In the genomic region with DNA sequence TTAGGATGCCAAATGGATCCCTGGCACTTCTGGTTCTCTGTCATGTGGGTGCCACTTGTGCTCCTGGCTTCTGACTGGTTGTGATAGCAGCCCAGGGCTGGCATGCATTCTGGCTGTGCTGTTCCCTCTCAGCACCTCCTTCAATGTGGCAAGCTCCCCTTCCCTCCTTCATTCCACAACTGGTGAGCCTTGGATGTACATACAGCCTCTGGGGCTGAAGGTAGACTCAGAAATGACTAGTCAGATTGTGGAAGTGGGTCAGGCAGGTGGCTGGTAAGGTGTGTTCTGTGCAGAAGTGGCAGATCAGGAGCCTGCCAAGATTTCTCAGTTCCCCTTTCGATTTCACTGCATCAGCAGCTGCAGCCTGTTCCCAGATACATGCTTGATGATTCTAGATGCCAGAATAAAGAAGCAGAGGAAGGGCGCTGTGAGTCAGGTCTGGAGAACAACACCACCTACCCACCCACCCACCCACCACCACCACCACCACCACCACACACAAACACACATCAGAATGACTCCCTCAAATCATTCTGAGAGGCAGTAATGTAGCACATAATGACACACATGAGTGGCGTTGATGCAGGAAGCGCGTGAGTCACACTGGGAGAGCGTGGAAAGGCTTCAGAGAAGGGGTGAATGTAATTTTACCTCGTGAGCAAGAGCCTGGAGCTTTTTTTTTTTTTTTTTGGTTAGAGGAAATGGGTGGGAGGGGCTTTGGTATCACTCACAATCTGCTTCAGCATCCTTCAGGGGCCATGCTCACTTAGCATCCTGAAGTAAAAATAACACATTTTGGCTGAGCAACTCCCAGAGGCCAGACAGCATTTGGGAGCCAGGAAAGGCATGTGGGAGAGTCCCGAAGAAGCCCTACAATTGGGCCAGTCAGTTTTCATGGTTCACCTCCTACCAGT, we compare ENCODE assay signal across 7 mouse cellular contexts.
DNase-seq lines count a peak whose midpoint lies in the region; ATAC-seq and TF ChIP-seq lines count a peak whose summit lies in the region.

No protein-coding gene starts in this region.

- H3K27ac ChIP-seq in CH12.LX (ENCODE audit: insufficient read depth, low read depth): no peak overlapping the region
- H3K27ac ChIP-seq in gastrocnemius, adult 2 months: no peak overlapping the region
- no peak overlapping the region for H3K27ac ChIP-seq in embryonic facial prominence, embryonic 10.5 days (replicated peaks)

- peaks cover 7% of the 10 kb centered on the region for H3K9me3 ChIP-seq in CH12.LX (replicated peaks; ENCODE audit: low read length)
- no peaks in the 10 kb centered on the region; the same call in 1 of the 2 replicates for H3K9me3 ChIP-seq in embryonic facial prominence, embryonic 10.5 days

- in situ Hi-C loops in CH12.LX (cut with MboI; ENCODE audit: low pct_ligation_motif_present, low pct_unique_long_range_greater_than_20kb, low sequenced_read_pairs): no loop called here

- H3K9ac ChIP-seq in CH12.LX (ENCODE audit: insufficient read depth, low read depth): no peak overlapping the region

- TF ChIP-seq POLR2A in CH12.LX (IDR thresholded peaks at IDR 0.05; ENCODE audit: low read depth, low read length): no peak

- no peak overlapping the region for H3K4me3 ChIP-seq in CH12.LX (replicated peaks in 1 of 3; ENCODE audit: low read depth in 2 of 3, low read length in 2 of 3, poor library complexity in 1 of 3)
- H3K4me3 ChIP-seq in gastrocnemius, adult 2 months: no peak overlapping the region
- H3K4me3 ChIP-seq in embryonic facial prominence, embryonic 10.5 days: no peak overlapping the region

- H3K4me2 ChIP-seq in CH12.LX (ENCODE audit: insufficient read depth, low read depth, poor library complexity, severe bottlenecking): peak overlapping the region; percentile 51; the same call in 1 of the 2 replicates

- peak; percentile 99 for TF ChIP-seq EP300 in CH12.LX (IDR thresholded peaks at IDR 0.05; ENCODE audit: low read length)

- no peaks in the 10 kb centered on the region for H3K36me3 ChIP-seq in CH12.LX (replicated peaks in 1 of 2; ENCODE audit: control insufficient read depth in 1 of 2, insufficient read depth in 1 of 2, low read length in 1 of 2)
- no peaks in the 10 kb centered on the region for H3K36me3 ChIP-seq in embryonic facial prominence, embryonic 10.5 days (replicated peaks)

- no peaks in the 10 kb centered on the region for H3K27me3 ChIP-seq in CH12.LX (replicated peaks)
- H3K27me3 ChIP-seq in embryonic facial prominence, embryonic 10.5 days (replicated peaks; ENCODE audit: low read depth, poor library complexity, severe bottlenecking): no peaks in the 10 kb centered on the region

- peaks cover 4 to 18% of the 10 kb centered on the region in 2 experiments for H3K4me1 ChIP-seq in CH12.LX (ENCODE audit: control insufficient read depth in 1 of 2, insufficient read depth in 2 of 2)
- H3K4me1 ChIP-seq in embryonic facial prominence, embryonic 10.5 days: no peaks in the 10 kb centered on the region

- H3K79me2 ChIP-seq in CH12.LX (replicated peaks; ENCODE audit: control insufficient read depth, extremely low read depth, insufficient read depth, poor library complexity, severe bottlenecking): no peaks in the 10 kb centered on the region

- TF ChIP-seq CTCF in CH12.LX (conservative IDR thresholded peaks at IDR 0.05 in 1 of 2, IDR thresholded peaks at IDR 0.05 in 1 of 2; ENCODE audit: low read depth in 2 of 2, low read length in 2 of 2): no peak
- no peak for TF ChIP-seq CTCF in gastrocnemius, adult 2 months (IDR thresholded peaks at IDR 0.05)

- intact Hi-C loops in heart, postnatal 10 days (cut with DNase I): no loop called here
- intact Hi-C loops in gastrocnemius, adult 2 months (cut with DNase I): no loop called here

- peak; percentile 23 for ATAC-seq in megakaryocyte progenitor cell, adult 5-6 weeks (replicated peaks; ENCODE audit: poor library complexity)

- dilution Hi-C loops in CH12.LX (cut with MboI; ENCODE audit: extremely low pct_ligation_motif_present, extremely low pct_unique_long_range_greater_than_20kb, low sequenced_read_pairs): no loop called here

- peak; percentile 67 to 74 for DNase-seq in B cell, adult 2 months
- peak; percentile 93 for DNase-seq in CH12.LX (ENCODE audit: extremely low read depth)
- peak; percentile 27 to 55 for DNase-seq in heart, postnatal 10 days
- no peak for DNase-seq in gastrocnemius, adult 2 months
- DNase-seq in kidney, adult 11 months: no peak
- no peak for DNase-seq in embryonic facial prominence, embryonic 10.5 days (ENCODE audit: low spot score)

- TF ChIP-seq RAD21 in CH12.LX (IDR thresholded peaks at IDR 0.05; ENCODE audit: low read depth, low read length): no peak; the same call in none of the 2 replicates

- 80% methylated on average over 8 of the region's 8 CpGs for WGBS in embryonic facial prominence, embryonic 10.5 days

TF ChIP-seq in CH12.LX, 34 proteins besides CTCF, POLR2A, EP300 and RAD21:
- TF ChIP-seq JUN (IDR thresholded peaks at IDR 0.05; ENCODE audit: insufficient read depth, low read depth, low read length): peak; percentile 57
- no peak for TF ChIP-seq PAX5 (IDR thresholded peaks at IDR 0.05; ENCODE audit: low read length)
- no peak; the same call in none of the 2 replicates for TF ChIP-seq MYC (IDR thresholded peaks at IDR 0.05; ENCODE audit: low read depth, low read length)
- TF ChIP-seq GABPA (IDR thresholded peaks at IDR 0.05; ENCODE audit: insufficient replicate concordance, low read depth, low read length): no peak
- peak; percentile 98 for TF ChIP-seq RCOR1 (conservative IDR thresholded peaks at IDR 0.05; ENCODE audit: low read depth, low read length)
- TF ChIP-seq USF2 (conservative IDR thresholded peaks at IDR 0.05; ENCODE audit: low read depth, low read length): no peak
- peak; percentile 99 for TF ChIP-seq IRF4 (IDR thresholded peaks at IDR 0.05; ENCODE audit: low read depth, low read length)
- TF ChIP-seq NELFE (IDR thresholded peaks at IDR 0.05; ENCODE audit: low read depth, low read length): peak; percentile 24; the same call in 1 of the 2 replicates
- 0 out of 2 replicates have a peak, but pooled peaks have one; percentile 36 for TF ChIP-seq KAT2A (IDR thresholded peaks at IDR 0.05; ENCODE audit: insufficient replicate concordance, low read length)
- TF ChIP-seq CHD1 (IDR thresholded peaks at IDR 0.05; ENCODE audit: low read depth, low read length): no peak
- TF ChIP-seq MXI1 (IDR thresholded peaks at IDR 0.05; ENCODE audit: low read depth, low read length): 0 out of 2 replicates have a peak, but pooled peaks have one; percentile 44
- TF ChIP-seq POLR2AphosphoS2 (IDR thresholded peaks at IDR 0.05; ENCODE audit: low read depth, low read length): no peak
- TF ChIP-seq SIN3A (IDR thresholded peaks at IDR 0.05; ENCODE audit: low read length): peak; percentile 68
- peak; percentile 78 for TF ChIP-seq ETS1 (conservative IDR thresholded peaks at IDR 0.05; ENCODE audit: low read depth, low read length)
- no peak for TF ChIP-seq ZMIZ1 (IDR thresholded peaks at IDR 0.05; ENCODE audit: low read depth, low read length)
- TF ChIP-seq JUND (conservative IDR thresholded peaks at IDR 0.05; ENCODE audit: low read depth, low read length): no peak; the same call in 1 of the 2 replicates
- TF ChIP-seq USF1 (IDR thresholded peaks at IDR 0.05; ENCODE audit: low read depth, low read length): no peak
- TF ChIP-seq MAX (IDR thresholded peaks at IDR 0.05; ENCODE audit: low read length): peak; percentile 61
- TF ChIP-seq NRF1 (IDR thresholded peaks at IDR 0.05; ENCODE audit: low read depth, low read length): peak; percentile 6; the same call in 1 of the 2 replicates
- peak; percentile 73; the same call in 1 of the 2 replicates for TF ChIP-seq MAZ (IDR thresholded peaks at IDR 0.05; ENCODE audit: low read depth, low read length)
- peak; percentile 98 for TF ChIP-seq ZNF384 (IDR thresholded peaks at IDR 0.05; ENCODE audit: low read depth, low read length)
- TF ChIP-seq UBTF (IDR thresholded peaks at IDR 0.05; ENCODE audit: low read depth, low read length): no peak
- no peak for TF ChIP-seq SMC3 (IDR thresholded peaks at IDR 0.05; ENCODE audit: low read depth, low read length)
- TF ChIP-seq E2F4 (IDR thresholded peaks at IDR 0.05; ENCODE audit: insufficient replicate concordance, low read depth, low read length): no peak
- TF ChIP-seq TBP (conservative IDR thresholded peaks at IDR 0.05; ENCODE audit: low read depth, low read length): peak; percentile 36; the same call in 1 of the 2 replicates
- TF ChIP-seq TCF12 (IDR thresholded peaks at IDR 0.05; ENCODE audit: low read depth, low read length): peak; percentile 99
- TF ChIP-seq HCFC1 (IDR thresholded peaks at IDR 0.05; ENCODE audit: low read depth, low read length): 0 out of 2 replicates have a peak, but pooled peaks have one; percentile 11
- peak; percentile 88 for TF ChIP-seq CHD2 (IDR thresholded peaks at IDR 0.05; ENCODE audit: low read length)
- peak; percentile 90 for TF ChIP-seq BHLHE40 (IDR thresholded peaks at IDR 0.05; ENCODE audit: low read depth, low read length)
- TF ChIP-seq ZC3H11A (IDR thresholded peaks at IDR 0.05; ENCODE audit: low read depth, low read length): no peak
- TF ChIP-seq ELF1 (IDR thresholded peaks at IDR 0.05; ENCODE audit: low read depth, low read length): no peak
- TF ChIP-seq ZKSCAN1 (IDR thresholded peaks at IDR 0.05; ENCODE audit: borderline replicate concordance, low read depth, low read length): no peak
- peak; percentile 64; the same call in 1 of the 2 replicates for TF ChIP-seq MAFK (IDR thresholded peaks at IDR 0.05; ENCODE audit: insufficient replicate concordance, low read length)
- peak; percentile 70 for TF ChIP-seq MEF2A (IDR thresholded peaks at IDR 0.05; ENCODE audit: borderline replicate concordance, low read depth, low read length)

Comparison
In these comparisons a context has a peak if more than half of its experiments do, and no peak if none do; other contexts are left out.
1. DNase-seq: peak in B cell, adult 2 months (2 of 2), CH12.LX (single experiment) and heart, postnatal 10 days (2 of 2); none in gastrocnemius, adult 2 months (single experiment), kidney, adult 11 months (single experiment) and embryonic facial prominence, embryonic 10.5 days (single experiment).